8 mouse cellular contexts compared by ENCODE assay signal in the genomic region with DNA sequence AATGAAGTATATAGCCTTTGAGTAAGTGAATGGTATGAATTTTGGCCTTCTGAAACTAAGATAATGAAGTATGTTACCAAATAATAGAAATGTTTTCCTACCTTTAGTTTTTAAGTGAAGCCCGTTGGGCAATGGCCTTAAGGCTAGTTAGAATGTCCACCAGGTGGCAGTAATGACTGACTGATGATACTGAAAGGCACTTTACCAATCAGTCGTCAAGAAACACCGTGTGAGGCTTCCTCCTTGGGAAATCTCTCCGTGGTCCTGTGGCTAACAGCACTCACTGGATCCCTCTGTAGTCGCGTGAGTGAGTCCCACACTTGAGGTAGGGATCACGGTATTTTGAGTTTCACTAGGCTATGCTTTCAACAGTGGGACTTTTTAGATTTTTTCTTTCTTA. TPM values are rescaled to one million over a fixed set of nuclear protein-coding genes. Genes with fewer than 3 reads are reported as not detected.
DNase-seq lines count a peak whose midpoint lies in the region; ATAC-seq and TF ChIP-seq lines count a peak whose summit lies in the region.

No protein-coding gene starts in this region.

- DNase-seq in ES-E14 (ENCODE audit: low read depth, low spot score), result peak; percentile 69
- DNase-seq in adrenal gland, adult 2 months, result peak; percentile 55
- DNase-seq in embryo, embryonic 10 days (ENCODE audit: low spot score), result peak; percentile 91
- peak; percentile 70 for DNase-seq in heart, postnatal 0 days (ENCODE audit: low spot score)
- DNase-seq in kidney, postnatal 14 days, result peak; percentile 68
- DNase-seq in lung, adult 2 months, result peak; percentile 26
- DNase-seq in urinary bladder, postnatal 36 days (ENCODE audit: low spot score in 2 of 2), result peak; percentile 33 to 37

- WGBS in heart, postnatal 0 days, result 22% methylated on average over 7 of the region's 7 CpGs
- WGBS in lung, adult 2 months, result 16% methylated on average over 7 of the region's 7 CpGs
- WGBS in neural tube, embryonic 14.5 days, result 30% methylated on average over 7 of the region's 7 CpGs

- H3K27ac ChIP-seq in ES-E14 (ENCODE audit: insufficient read depth, low read depth, low read length, poor library complexity, severe bottlenecking), result no peak overlapping the region
- H3K27ac ChIP-seq in heart, postnatal 0 days (ENCODE audit: low read depth), result no peak overlapping the region
- no peak overlapping the region for H3K27ac ChIP-seq in neural tube, embryonic 14.5 days (ENCODE audit: low read depth, low read length)

- no peak; the same call in 1 of the 2 replicates for ATAC-seq in heart, postnatal 0 days (ENCODE audit: insufficient read depth, low read depth)
- peak; percentile 74 for ATAC-seq in neural tube, embryonic 14.5 days (ENCODE audit: low read depth)

- H3K9me3 ChIP-seq in ES-E14 (ENCODE audit: control insufficient read depth, insufficient read depth, low read depth, low read length), result no peaks in the 10 kb centered on the region
- H3K9me3 ChIP-seq in heart, postnatal 0 days (replicated peaks; ENCODE audit: control insufficient read depth, low read length), result no peaks in the 10 kb centered on the region
- no peaks in the 10 kb centered on the region for H3K9me3 ChIP-seq in neural tube, embryonic 14.5 days (ENCODE audit: control insufficient read depth, low read length)

- H3K9ac ChIP-seq in ES-E14 (ENCODE audit: insufficient read depth, low read depth, low read length, poor library complexity, severe bottlenecking), result no peak overlapping the region
- no peak overlapping the region for H3K9ac ChIP-seq in heart, postnatal 0 days (replicated peaks; ENCODE audit: low read depth, low read length)
- H3K9ac ChIP-seq in neural tube, embryonic 14.5 days (replicated peaks; ENCODE audit: low read depth, low read length), result no peak overlapping the region

- TF ChIP-seq EP300 in heart, postnatal 0 days (IDR thresholded peaks at IDR 0.05; ENCODE audit: low read depth), result no peak

- no peak overlapping the region for H3K4me3 ChIP-seq in ES-E14 (ENCODE audit: insufficient read depth in 1 of 2, low read depth in 1 of 2, low read length in 2 of 2, poor library complexity in 1 of 2, severe bottlenecking in 1 of 2)
- no peak overlapping the region for H3K4me3 ChIP-seq in heart, postnatal 0 days (ENCODE audit: low read depth, low read length)
- no peak overlapping the region for H3K4me3 ChIP-seq in lung, adult 2 months (replicated peaks; ENCODE audit: extremely low read depth, low read depth, low read length)
- no peak overlapping the region for H3K4me3 ChIP-seq in neural tube, embryonic 14.5 days (ENCODE audit: low read depth, low read length)

- peaks cover 1 to 3% of the 10 kb centered on the region in 2 experiments; a peak in 2 of 4 replicates for H3K4me1 ChIP-seq in ES-E14 (ENCODE audit: control insufficient read depth in 2 of 2, insufficient read depth in 2 of 2, low read length in 2 of 2, poor library complexity in 1 of 2)
- H3K4me1 ChIP-seq in heart, postnatal 0 days (ENCODE audit: control insufficient read depth, insufficient read depth), result no peaks in the 10 kb centered on the region
- H3K4me1 ChIP-seq in lung, adult 2 months (ENCODE audit: control insufficient read depth, insufficient read depth, low read length), result no peaks in the 10 kb centered on the region
- no peaks in the 10 kb centered on the region for H3K4me1 ChIP-seq in neural tube, embryonic 14.5 days (ENCODE audit: control insufficient read depth, insufficient read depth, low read length)

- in situ Hi-C loops in ES-E14 (cut with MboI; ENCODE audit: low sequenced_read_pairs in 2 of 2, unreplicated experiment in 2 of 2), result loop anchor here (10.0 kb wide), 1 partner anchor 138 kb away; no protein-coding TSS in a partner anchor

- no peak overlapping the region for H3K4me2 ChIP-seq in heart, postnatal 0 days (ENCODE audit: low read depth, low read length)
- H3K4me2 ChIP-seq in neural tube, embryonic 14.5 days (ENCODE audit: low read depth, low read length), result no peak overlapping the region

- TF ChIP-seq POLR2A in lung, adult 2 months (IDR thresholded peaks at IDR 0.05; ENCODE audit: borderline replicate concordance, extremely low read depth, low read depth, low read length), result no peak

- no peaks in the 10 kb centered on the region for H3K27me3 ChIP-seq in heart, postnatal 0 days (ENCODE audit: control insufficient read depth, insufficient read depth, low read length)
- H3K27me3 ChIP-seq in neural tube, embryonic 14.5 days (ENCODE audit: control insufficient read depth, insufficient read depth, low read length), result no peaks in the 10 kb centered on the region

- H3K36me3 ChIP-seq in ES-E14 (ENCODE audit: control insufficient read depth, insufficient read depth, low read length, poor library complexity, severe bottlenecking), result peaks cover 22% of the 10 kb centered on the region
- H3K36me3 ChIP-seq in heart, postnatal 0 days (replicated peaks; ENCODE audit: control insufficient read depth, insufficient read depth, low read length), result peaks cover 51% of the 10 kb centered on the region
- H3K36me3 ChIP-seq in neural tube, embryonic 14.5 days (ENCODE audit: control insufficient read depth, insufficient read depth, low read length), result peaks cover 17% of the 10 kb centered on the region

- TF ChIP-seq CTCF in heart, postnatal 0 days (IDR thresholded peaks at IDR 0.05; ENCODE audit: low read depth), result peak; percentile 85
- TF ChIP-seq CTCF in lung, adult 2 months (IDR thresholded peaks at IDR 0.05; ENCODE audit: insufficient read depth, low read length), result no peak

TF ChIP-seq in ES-E14, 5 proteins besides CTCF, POLR2A, EP300 and RAD21:
- no peak for TF ChIP-seq ZC3H11A (IDR thresholded peaks at IDR 0.05; ENCODE audit: borderline replicate concordance, low read depth, low read length)
- no peak for TF ChIP-seq ZNF384 (IDR thresholded peaks at IDR 0.05; ENCODE audit: low read depth, low read length)
- TF ChIP-seq MAFK (IDR thresholded peaks at IDR 0.05; ENCODE audit: insufficient read depth, low read depth, low read length), result no peak
TF ChIP-seq in ES-E14: peak in this region for 0.

RNA-seq across cellular contexts. Expression of gene Nmd3, which starts 34.7 kb away (rescaled TPM):
- total RNA-seq in ES-E14 (2012; rRNA removed), result 141 and 213 TPM in 2 replicates
- 10 to 100 TPM; 72.7 to 97.9 TPM for total RNA-seq in adrenal gland, adult 2 months (2021)
- 40.4 and 88.1 TPM in 2 replicates for polyA plus RNA-seq in adrenal gland, adult 2 months (2012; rRNA removed)
- total RNA-seq in heart, postnatal 0 days (2014; rRNA removed; ENCODE audit: low replicate concordance), result 32.0 and 73.4 TPM in 2 replicates
- 77.5 and 89.2 TPM in 2 replicates for polyA plus RNA-seq in heart, postnatal 0 days (2015; fragmentation: Nextera tagmentation; extraction: Ambion mirVana)
- polyA plus RNA-seq in lung, adult 2 months (2012; rRNA removed), result 28.8 and 33.5 TPM in 2 replicates
- 103 and 107 TPM in 2 replicates for polyA plus RNA-seq in neural tube, embryonic 14.5 days (2014; fragmentation: Nextera tagmentation; extraction: Ambion mirVana)

Comparison
In these comparisons a context has a peak if more than half of its experiments do, and no peak if none do; other contexts are left out.
1. DNase-seq: peak in every context shown above with its lines; median percentile 91 in embryo, embryonic 10 days; 70 in heart, postnatal 0 days; 69 in ES-E14; 68 in kidney, postnatal 14 days; 55 in adrenal gland, adult 2 months; 35 in urinary bladder, postnatal 36 days; 26 in lung, adult 2 months.